Mouse (Mus musculus) lung, adult 18-20 months (tissue): Measurements from ENCODE around the gene Nup93.

Experiments used
- DNase-seq, 2 experiments: peaks; one replicate each; pipeline ENCODE4 v3.0.0; 2022; ENCODE audit warnings: mixed read lengths in 2 of 2

Nup93 gene

GRCm38 (mm10) chr8:94187290-94188002 lies 26.9 kb upstream of the Nup93 start:
- DNase-seq = peak in 1 of 2 experiments; percentile 34

GRCm38 (mm10) chr8:94189275-94190031 lies 24.9 kb upstream of the Nup93 start:
- DNase-seq = peak; percentile 69 to 81

- peak; percentile 87 to 88 for DNase-seq
Measured at GRCm38 (mm10) chr8:94191101-94191691, 23.2 kb upstream of the Nup93 start.

- peak; percentile 58 to 64 for DNase-seq
Measured at GRCm38 (mm10) chr8:94192926-94193325, 21.4 kb upstream of the Nup93 start.

DNA sequence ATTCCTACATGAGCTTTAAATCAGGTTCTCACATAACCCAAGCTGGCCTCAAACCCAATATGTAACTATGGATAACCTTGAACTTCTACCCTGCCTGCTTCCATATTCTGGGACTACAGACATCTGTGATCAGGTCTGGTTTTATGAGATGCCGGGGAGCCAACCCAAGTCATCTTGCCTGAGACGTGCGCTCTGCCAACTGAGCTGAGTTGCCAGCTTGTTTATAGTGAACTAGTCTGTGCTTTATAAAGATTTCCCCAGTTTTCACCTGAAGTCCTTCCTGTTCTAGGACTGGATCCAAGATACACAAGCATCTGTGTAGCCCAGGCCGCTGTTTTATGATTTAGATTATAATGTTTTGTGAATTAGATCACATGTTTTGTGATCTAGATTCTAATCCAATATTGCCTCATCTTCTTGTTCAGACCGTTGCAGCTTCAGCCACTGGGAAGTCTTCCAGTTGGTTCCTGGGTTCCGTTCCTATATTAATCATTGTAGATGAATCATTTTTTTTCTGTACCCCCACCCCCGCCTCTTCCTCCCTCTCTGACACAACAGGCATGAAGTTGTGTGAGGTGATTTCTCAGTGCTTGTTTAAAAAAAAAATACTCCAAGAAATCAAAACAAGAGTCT lies 19.7 kb upstream of the Nup93 start:
- peak in 1 of 2 experiments; percentile 63 for DNase-seq

DNA sequence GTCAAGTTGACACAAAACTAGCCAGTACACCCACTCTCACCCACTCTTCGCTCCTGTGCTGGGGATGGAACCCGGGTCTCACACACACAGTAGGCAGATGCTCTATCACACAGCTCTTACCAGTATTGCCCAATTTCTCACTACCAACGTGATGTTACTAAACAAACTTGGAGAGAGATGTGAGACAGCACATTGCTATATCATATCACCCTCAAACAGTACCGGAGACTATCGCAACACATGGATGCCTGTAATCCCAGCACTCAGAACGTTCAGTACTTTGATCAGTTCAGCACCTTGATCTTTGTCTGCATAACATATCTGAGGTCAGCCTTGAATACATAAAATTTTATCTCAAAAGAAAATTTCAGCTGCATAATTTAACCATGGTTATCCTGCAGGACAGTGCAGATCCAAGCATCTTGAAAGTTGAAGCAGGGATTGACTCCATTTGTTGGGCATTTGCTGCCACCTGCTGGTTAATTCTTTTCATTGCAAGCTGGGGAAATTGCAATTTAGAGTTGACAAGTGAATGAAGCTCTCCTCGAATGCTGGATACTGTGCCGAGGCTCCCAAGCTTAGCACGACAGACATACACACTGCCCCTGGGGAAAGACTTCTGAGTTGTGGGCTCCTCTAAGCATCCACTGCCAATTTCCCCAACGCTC lies 15.0 kb upstream of the Nup93 start:
- peak in 1 of 2 experiments; percentile 61 for DNase-seq

DNA sequence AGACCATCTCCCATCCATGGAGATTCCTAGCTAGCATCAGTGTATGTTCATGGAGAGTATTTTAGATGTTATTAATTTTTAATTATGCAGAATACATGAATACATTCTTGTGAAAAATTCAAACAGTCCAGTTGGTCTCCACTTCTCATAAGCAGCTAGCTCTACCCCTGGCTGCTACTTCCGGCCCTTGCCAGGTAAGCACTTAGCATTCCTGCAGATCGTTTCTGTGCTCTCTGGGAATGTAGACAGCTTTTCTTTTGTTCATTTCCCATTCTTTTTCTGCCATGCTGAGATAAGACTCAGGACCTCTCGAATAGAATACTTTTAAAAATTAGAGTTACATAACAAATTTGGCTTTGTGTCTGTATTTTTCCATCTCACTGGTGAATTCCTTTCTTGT lies 10.3 kb upstream of the Nup93 start:
- no peak for DNase-seq

- peak; percentile 58 to 67 for DNase-seq
Measured at GRCm38 (mm10) chr8:94205736-94206135, 8.6 kb upstream of the Nup93 start.

DNA sequence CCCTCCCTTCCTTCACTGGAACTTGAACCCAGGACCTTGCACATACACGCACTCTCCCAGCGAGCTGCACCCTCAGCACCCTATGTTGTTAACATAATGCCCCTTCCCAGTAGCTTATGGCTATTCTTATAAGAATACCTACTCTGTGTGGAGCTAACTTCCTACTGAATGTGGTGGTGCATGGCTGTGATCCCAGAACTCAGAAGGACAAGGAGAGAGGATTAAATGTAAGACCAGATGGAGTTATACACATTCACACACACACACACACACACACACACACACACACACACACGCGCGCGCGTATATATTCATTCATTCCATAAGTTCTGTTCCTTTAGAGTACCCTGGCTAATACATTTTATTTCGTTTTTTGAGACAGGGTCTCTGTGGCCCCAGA lies 8.1 kb upstream of the Nup93 start:
- no peak for DNase-seq

DNA sequence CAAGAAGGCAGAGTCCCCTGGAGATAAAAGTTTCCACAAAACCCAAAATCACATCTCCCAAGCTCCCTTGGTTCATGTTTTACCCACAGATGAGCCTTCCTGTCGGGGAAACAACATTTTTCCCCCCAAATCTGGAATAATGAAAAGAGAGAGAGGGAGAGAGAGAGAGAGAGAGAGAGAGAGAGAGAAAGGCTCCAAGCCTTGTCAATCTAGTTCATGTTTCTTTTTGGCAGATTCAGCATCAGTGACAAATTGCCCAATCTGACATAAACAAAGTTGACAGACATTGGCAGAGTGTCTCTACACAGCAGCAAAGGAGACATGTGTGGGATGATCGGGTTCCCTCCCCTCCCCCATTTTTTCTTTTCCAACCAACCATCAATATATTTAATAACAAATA lies 6.9 kb upstream of the Nup93 start:
- DNase-seq = no peak

GRCm38 (mm10) chr8:94209639-94210038 lies 4.7 kb upstream of the Nup93 start:
- DNase-seq = no peak

- no peak for DNase-seq
Measured at GRCm38 (mm10) chr8:94210225-94210624, 4.1 kb upstream of the Nup93 start.

GRCm38 (mm10) chr8:94213819-94214218 lies 545 bp upstream of the Nup93 start:
- peak in 1 of 2 experiments; percentile 14 for DNase-seq

DNA sequence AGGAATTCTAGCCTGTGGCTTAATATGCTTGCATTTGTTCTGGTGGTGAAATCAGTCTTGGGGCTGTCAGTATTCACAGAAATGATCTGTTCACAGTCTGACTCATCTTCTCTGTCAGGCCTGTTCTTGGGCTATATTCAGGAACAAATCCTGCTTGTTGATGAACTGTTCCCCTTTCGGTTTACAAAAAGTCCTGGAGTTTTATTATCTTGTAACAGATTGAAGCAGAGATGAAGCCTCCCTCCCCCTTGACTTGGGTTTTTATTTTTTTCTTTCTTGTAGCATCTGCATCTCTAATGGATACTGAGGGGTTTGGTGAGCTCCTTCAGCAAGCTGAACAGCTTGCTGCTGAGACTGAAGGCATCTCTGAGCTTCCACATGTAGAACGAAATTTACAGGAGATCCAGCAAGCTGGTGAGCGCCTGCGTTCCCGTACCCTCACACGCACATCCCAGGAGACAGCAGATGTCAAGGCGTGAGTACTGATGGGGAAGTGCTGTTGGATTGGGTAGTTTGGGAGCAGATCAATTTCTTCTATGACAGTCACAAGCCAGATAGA lies 13.1 kb downstream of the Nup93 start:
- DNase-seq = no peak

GRCm38 (mm10) chr8:94240240-94240751 lies 25.9 kb downstream of the Nup93 start:
- DNase-seq = no peak

GRCm38 (mm10) chr8:94249836-94250435 lies 35.6 kb downstream of the Nup93 start:
- no peak for DNase-seq

DNA sequence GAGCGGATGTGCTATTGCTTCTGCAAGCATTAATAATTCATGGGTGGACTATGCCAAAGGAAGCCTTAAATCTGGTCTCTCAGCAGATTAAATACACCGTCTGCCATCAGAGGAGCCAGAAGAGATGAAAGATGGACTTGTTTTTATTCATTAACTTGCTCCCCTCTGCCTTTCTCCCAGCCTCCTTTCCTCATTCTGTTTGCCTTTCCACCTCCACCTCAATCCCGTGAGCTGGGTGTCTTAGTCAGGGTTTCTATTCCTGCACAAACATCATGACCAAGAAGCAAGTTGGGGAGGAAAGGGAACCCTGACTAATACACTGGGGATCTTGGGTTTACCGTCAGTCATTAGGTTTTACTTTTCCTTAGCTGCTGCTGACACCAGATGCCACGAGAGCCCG lies 44.5 kb downstream of the Nup93 start:
- no peak for DNase-seq

GRCm38 (mm10) chr8:94262626-94263297 lies 48.4 kb downstream of the Nup93 start:
- peak in 1 of 2 experiments; percentile 21 for DNase-seq

- no peak for DNase-seq
Measured at GRCm38 (mm10) chr8:94266344-94267191, 52.2 kb downstream of the Nup93 start.

- no peak for DNase-seq
Measured at GRCm38 (mm10) chr8:94268359-94268890, 54.1 kb downstream of the Nup93 start.
